Mouse (Mus musculus): ENCODE results near the gene Chmp6.

Chmp6 gene

GRCm38 (mm10) chr11:119960671-119961070 is 47.4 kb downstream of the Chmp6 start:
- DNase-seq, result no peak

GRCm38 (mm10) chr11:119961511-119961910 is 48.3 kb downstream of the Chmp6 start:
- DNase-seq, result no peak

- DNase-seq, result no peak
Measured at GRCm38 (mm10) chr11:119965053-119965452, 51.8 kb downstream of the Chmp6 start.

DNA sequence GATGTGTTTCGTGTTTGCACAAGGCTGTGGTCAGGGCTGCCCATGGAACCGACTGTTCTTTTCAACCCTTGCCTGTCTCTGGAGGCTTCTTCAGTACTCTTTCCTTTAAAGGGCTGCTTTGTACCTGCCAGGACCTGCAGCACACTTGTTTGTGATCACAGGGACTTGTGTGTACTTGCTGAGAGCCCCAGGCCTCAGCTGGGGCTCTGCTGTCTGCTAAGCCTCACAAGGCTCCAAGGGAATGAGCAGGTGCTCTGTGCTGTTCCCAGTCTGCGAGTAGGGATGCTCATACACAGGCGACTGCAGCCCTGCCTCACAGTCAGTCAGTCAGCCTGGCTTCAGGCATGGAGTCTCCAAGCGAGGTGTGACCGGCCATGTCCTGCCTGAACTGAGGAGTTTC is 53.1 kb downstream of the Chmp6 start:
- DNase-seq, result no peak

GRCm38 (mm10) chr11:119967401-119967800 is 54.2 kb downstream of the Chmp6 start:
- DNase-seq, result no peak

DNA sequence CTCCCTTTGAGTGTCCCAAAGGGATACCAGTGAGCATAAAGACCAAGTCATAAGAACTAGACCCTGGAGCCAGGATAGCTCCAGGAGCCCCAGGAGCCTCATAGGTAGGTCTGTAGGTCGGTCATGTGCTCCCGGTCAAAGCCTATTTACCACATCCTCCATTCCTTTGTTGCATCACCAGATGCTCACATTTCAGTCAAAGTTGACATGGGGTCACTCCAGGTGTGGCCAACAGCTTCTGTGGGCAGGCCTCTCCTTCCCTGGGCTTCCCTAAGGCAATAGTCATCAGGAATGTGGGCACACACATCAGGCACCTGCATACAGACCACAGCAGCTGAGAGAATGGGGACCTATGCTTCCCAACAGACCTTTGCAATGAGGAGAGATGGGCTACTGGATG is 54.7 kb downstream of the Chmp6 start:
- DNase-seq, result no peak
